Mouse (Mus musculus): ENCODE data around the gene Klk8. TPM values are rescaled to one million over a fixed set of nuclear protein-coding genes. Genes with fewer than 3 reads are reported as not detected.

Klk8 gene
- polyA plus RNA-seq, 1 experiment from 2014 or later = 27.4 TPM

DNA sequence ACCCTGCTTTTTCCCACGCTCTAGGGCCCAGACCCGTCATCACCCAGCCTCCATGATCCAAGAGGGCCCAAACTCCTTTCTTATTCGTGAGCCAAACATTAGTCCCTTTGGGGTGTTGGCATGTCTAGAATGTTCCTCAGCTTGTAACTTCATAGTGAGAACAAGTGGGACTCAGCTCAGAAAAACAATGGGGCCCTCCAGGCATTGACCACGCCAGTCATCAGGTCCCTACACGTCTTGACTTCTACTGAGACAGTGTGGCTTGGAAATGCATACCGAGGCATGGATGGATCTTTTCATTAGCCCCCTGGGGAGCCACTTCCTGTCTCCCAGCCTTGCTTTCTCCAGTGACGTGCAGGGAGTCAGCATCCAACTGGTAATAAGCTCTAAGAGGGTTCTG lies 2.5 kb downstream of the Klk8 start:
- no peak overlapping the region for H3K9ac ChIP-seq (ENCODE audit: low read depth, low read length)
- ATAC-seq (ENCODE audit: low read depth) (no peak), DNase-seq (ENCODE audit: low spot score) (no peak)
- H3K4me2 ChIP-seq (ENCODE audit: low read depth, low read length) = no peak overlapping the region
- H3K4me3 ChIP-seq (ENCODE audit: low read depth, low read length) = no peak overlapping the region
- no peaks in the 10 kb centered on the region for H3K4me1 ChIP-seq (ENCODE audit: control insufficient read depth, insufficient read depth, low read length)
- no peaks in the 10 kb centered on the region for H3K9me3 ChIP-seq (ENCODE audit: control insufficient read depth, low read length)
- peaks cover 16% of the 10 kb centered on the region for H3K27me3 ChIP-seq (replicated peaks; ENCODE audit: control insufficient read depth, insufficient read depth, low read length)
- no peak overlapping the region for H3K27ac ChIP-seq (replicated peaks; ENCODE audit: low read depth, low read length)
- H3K36me3 ChIP-seq (ENCODE audit: control insufficient read depth, insufficient read depth, low read length) = no peaks in the 10 kb centered on the region
- 62% methylated on average over 7 of the region's 7 CpGs for WGBS

DNA sequence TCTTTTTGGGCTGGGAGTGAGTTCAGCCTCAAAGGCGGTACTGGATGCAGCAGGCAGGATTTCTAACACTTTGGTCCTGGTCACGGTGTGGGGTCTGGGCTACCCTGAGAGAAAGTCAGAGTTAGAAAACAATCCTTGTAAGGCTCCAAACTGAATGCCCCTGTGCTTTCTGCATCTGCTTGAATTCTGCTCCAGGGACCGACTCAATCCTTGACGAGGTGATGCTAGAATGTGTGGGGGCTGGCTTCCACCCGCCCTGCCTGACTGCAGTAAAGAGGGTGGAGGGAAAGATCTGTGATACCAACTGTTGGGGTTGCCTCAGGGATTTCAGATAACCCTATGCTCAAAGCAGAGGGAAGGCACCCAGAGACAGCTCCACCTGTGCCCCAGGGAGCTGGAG lies 13.6 kb downstream of the Klk8 start, which contains the start of gene Klk7:
Klk7 (plus strand) TSS at position 301 of the 400 bp plus-strand sequence.
- Histone ChIP-seq H3K27me3 (replicated peaks; ENCODE audit: control insufficient read depth, insufficient read depth, low read length) (no peaks in the 10 kb centered on the region), H3K4me3 (ENCODE audit: low read depth, low read length) (no peak within 1 kb of the TSS), H3K4me1 (ENCODE audit: control insufficient read depth, insufficient read depth, low read length) (no peaks in the 10 kb centered on the region), H3K4me2 (ENCODE audit: low read depth, low read length) (no peak within 1 kb of the TSS), H3K9ac (ENCODE audit: low read depth, low read length) (no peak within 1 kb of the TSS), H3K27ac (replicated peaks; ENCODE audit: low read depth, low read length) (no peak within 1 kb of the TSS), H3K36me3 (ENCODE audit: control insufficient read depth, insufficient read depth, low read length) (no peaks in the 10 kb centered on the region), H3K9me3 (ENCODE audit: control insufficient read depth, low read length) (no peaks in the 10 kb centered on the region)
- ATAC-seq (ENCODE audit: low read depth) (no peak), DNase-seq (ENCODE audit: low spot score) (no peak)
- WGBS = 51% methylated on average over 4 of the region's 5 CpGs

DNA sequence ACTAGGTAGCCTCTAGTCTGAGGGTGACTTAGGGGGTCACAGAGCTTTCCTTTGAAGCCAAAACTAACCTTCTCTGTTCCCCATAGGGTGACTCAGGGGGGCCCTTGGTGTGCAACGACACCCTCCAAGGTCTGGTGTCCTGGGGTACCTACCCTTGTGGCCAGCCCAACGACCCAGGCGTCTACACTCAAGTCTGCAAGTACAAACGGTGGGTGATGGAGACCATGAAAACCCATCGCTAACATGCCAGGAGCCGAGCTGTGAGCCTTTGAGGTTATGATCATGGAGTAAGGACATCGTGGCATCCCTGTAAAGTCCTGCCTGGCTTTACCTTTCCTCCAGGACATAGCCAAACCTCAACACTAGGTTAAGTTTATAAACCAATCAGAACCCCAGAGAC lies 17.8 kb downstream of the Klk8 start:
- DNase-seq (ENCODE audit: low spot score) (no peak), ATAC-seq (ENCODE audit: low read depth) (no peak)
- Histone ChIP-seq H3K4me3 (ENCODE audit: low read depth, low read length) (no peak overlapping the region), H3K36me3 (ENCODE audit: control insufficient read depth, insufficient read depth, low read length) (no peaks in the 10 kb centered on the region), H3K27me3 (replicated peaks; ENCODE audit: control insufficient read depth, insufficient read depth, low read length) (no peaks in the 10 kb centered on the region), H3K27ac (replicated peaks; ENCODE audit: low read depth, low read length) (no peak overlapping the region), H3K4me2 (ENCODE audit: low read depth, low read length) (no peak overlapping the region), H3K9ac (ENCODE audit: low read depth, low read length) (no peak overlapping the region), H3K9me3 (ENCODE audit: control insufficient read depth, low read length) (no peaks in the 10 kb centered on the region), H3K4me1 (ENCODE audit: control insufficient read depth, insufficient read depth, low read length) (no peaks in the 10 kb centered on the region)
- 88% methylated on average over 7 of the region's 7 CpGs for WGBS

DNA sequence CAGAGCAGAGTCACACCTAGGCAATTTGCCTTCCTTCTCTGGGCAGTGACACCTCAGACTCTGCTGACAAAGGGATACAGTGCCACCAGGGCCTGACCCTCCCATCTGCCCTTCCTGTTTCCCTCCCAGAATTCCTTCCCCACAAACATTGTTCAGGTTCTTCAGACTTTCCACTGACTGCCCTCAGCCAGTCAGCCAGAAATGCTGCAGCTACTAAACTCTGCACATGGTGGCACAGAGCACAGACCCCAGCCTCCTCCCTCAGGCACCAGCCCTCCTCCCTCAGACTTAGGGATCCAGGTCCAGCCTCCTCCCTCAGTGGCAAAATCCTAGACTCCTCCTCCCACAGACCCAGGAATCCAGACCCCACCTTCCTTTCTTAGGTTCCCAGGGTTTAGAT lies 19.4 kb downstream of the Klk8 start:
- H3K27ac ChIP-seq (replicated peaks; ENCODE audit: low read depth, low read length) = no peak overlapping the region
- no peak for ATAC-seq (ENCODE audit: low read depth)

DNA sequence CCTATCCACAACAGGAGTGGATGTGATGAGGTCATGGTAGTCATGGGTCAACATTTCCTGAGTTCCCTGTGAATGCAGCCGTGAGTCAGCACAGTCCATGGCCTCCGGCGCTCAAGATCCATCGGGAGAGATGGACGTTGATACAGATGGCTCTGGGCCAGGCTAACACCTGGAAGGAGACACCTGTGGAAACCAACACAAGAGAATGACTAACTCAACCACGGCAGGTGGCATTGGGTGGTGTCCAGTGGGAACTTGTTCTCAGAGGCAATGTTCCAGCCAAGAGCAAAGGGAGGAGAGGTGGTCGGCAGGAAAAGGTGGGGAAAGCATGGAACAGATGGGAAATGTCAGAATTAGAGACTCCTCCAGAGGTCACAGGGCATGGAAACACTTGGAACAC lies 24.2 kb downstream of the Klk8 start:
- H3K27me3 ChIP-seq (replicated peaks; ENCODE audit: control insufficient read depth, insufficient read depth, low read length) = no peaks in the 10 kb centered on the region
- H3K27ac ChIP-seq (replicated peaks; ENCODE audit: low read depth, low read length) = no peak overlapping the region
- no peaks in the 10 kb centered on the region for H3K36me3 ChIP-seq (ENCODE audit: control insufficient read depth, insufficient read depth, low read length)
- H3K4me2 ChIP-seq (ENCODE audit: low read depth, low read length) = no peak overlapping the region
- ATAC-seq (ENCODE audit: low read depth) (no peak), DNase-seq (ENCODE audit: low spot score) (no peak)
- H3K4me1 ChIP-seq (ENCODE audit: control insufficient read depth, insufficient read depth, low read length) = no peaks in the 10 kb centered on the region
- H3K9me3 ChIP-seq (ENCODE audit: control insufficient read depth, low read length) = no peaks in the 10 kb centered on the region
- WGBS = 90% methylated on average over 7 of the region's 7 CpGs
- H3K9ac ChIP-seq (ENCODE audit: low read depth, low read length) = no peak overlapping the region
- no peak overlapping the region for H3K4me3 ChIP-seq (ENCODE audit: low read depth, low read length)

More for the DNA sequence above, 19.4 kb downstream of the Klk8 start:
- H3K36me3 ChIP-seq (ENCODE audit: control insufficient read depth, insufficient read depth, low read length) = no peaks in the 10 kb centered on the region
- H3K27me3 ChIP-seq (replicated peaks; ENCODE audit: control insufficient read depth, insufficient read depth, low read length) = no peaks in the 10 kb centered on the region
- H3K9me3 ChIP-seq (ENCODE audit: control insufficient read depth, low read length) = no peaks in the 10 kb centered on the region
- no peak overlapping the region for H3K4me2 ChIP-seq (ENCODE audit: low read depth, low read length)
- H3K9ac ChIP-seq (ENCODE audit: low read depth, low read length) = no peak overlapping the region
- no peak for DNase-seq (ENCODE audit: low spot score)
- H3K4me3 ChIP-seq (ENCODE audit: low read depth, low read length) = no peak overlapping the region
- no peaks in the 10 kb centered on the region for H3K4me1 ChIP-seq (ENCODE audit: control insufficient read depth, insufficient read depth, low read length)

DNA sequence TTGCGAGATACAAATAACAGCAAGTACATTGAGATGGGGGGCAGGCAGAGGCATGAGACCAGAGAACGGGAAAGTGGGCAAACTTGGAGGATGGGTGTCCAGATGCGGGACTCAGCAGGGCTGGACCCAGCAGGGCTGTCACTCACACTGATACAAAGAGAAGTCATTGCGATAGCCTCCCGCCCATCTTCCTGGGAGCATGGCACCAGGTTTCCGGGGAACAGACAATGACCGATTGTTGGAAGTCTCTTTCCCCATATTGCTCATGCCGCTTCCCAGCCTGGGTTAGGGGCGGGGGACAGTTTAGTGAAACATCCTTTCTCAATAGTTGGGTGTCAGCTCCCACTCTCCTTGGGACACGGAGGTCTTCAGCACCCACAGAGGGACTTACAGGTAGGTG lies 26.8 kb downstream of the Klk8 start, which contains the start of gene Klk6:
Klk6 (plus strand) TSS at position 301 of the 400 bp plus-strand sequence.
- 57% methylated on average over 10 of the region's 10 CpGs for WGBS
- ATAC-seq (ENCODE audit: low read depth) (no peak), DNase-seq (ENCODE audit: low spot score) (no peak)
- Histone ChIP-seq H3K36me3 (ENCODE audit: control insufficient read depth, insufficient read depth, low read length) (no peaks in the 10 kb centered on the region), H3K9ac (ENCODE audit: low read depth, low read length) (no peak within 1 kb of the TSS), H3K4me1 (ENCODE audit: control insufficient read depth, insufficient read depth, low read length) (no peaks in the 10 kb centered on the region), H3K27ac (replicated peaks; ENCODE audit: low read depth, low read length) (no peak within 1 kb of the TSS), H3K27me3 (replicated peaks; ENCODE audit: control insufficient read depth, insufficient read depth, low read length) (no peaks in the 10 kb centered on the region), H3K9me3 (ENCODE audit: control insufficient read depth, low read length) (no peaks in the 10 kb centered on the region), H3K4me2 (ENCODE audit: low read depth, low read length) (no peak within 1 kb of the TSS), H3K4me3 (ENCODE audit: low read depth, low read length) (no peak within 1 kb of the TSS)

DNA sequence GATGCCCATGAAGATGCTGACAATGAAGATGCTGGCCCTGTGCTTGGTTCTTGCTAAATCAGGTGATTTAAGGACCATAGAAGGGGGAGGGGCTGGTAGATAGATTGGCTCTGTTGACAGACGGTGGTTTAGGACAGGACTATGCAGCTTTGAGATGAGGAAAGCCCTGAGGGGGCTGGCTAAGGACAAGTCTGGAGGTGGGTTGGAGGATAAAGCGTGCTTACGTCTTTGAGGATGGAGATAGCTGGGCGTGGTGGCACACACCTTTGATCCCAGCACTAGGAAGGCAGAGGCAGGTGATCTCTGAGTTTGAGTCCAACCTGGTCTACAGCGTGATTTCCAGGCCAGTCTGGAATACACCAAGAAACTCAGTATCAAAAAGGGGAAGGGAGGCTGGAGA lies 28.7 kb downstream of the Klk8 start:
- WGBS = 85% methylated on average over 5 of the region's 5 CpGs
- H3K9ac ChIP-seq (ENCODE audit: low read depth, low read length) = no peak overlapping the region
- H3K4me3 ChIP-seq (ENCODE audit: low read depth, low read length) = no peak overlapping the region
- no peak overlapping the region for H3K27ac ChIP-seq (replicated peaks; ENCODE audit: low read depth, low read length)
- no peak overlapping the region for H3K4me2 ChIP-seq (ENCODE audit: low read depth, low read length)
- H3K4me1 ChIP-seq (ENCODE audit: control insufficient read depth, insufficient read depth, low read length) = no peaks in the 10 kb centered on the region
- ATAC-seq (ENCODE audit: low read depth) (no peak), DNase-seq (ENCODE audit: low spot score) (no peak)
- H3K9me3 ChIP-seq (ENCODE audit: control insufficient read depth, low read length) = no peaks in the 10 kb centered on the region
- no peaks in the 10 kb centered on the region for H3K36me3 ChIP-seq (ENCODE audit: control insufficient read depth, insufficient read depth, low read length)
- H3K27me3 ChIP-seq (replicated peaks; ENCODE audit: control insufficient read depth, insufficient read depth, low read length) = no peaks in the 10 kb centered on the region

DNA sequence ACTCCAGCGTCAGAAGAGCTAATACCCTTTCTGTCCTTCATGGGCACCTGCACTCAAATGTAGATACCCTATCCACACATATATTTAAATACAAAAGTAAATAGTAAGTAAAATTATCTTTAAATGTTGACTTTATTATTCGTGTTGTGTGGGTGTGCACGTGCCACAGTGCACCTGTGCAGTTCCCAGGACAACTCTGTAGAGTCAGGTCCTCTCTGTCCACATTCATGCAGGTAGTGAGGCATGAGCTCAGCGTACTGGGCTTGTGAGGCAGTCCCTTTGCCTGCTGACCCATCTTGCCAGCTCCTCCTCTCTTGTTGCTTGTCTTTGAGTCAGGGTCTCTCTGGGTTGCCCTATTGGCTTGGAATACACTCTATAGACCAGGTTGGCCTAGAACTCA lies 30.3 kb downstream of the Klk8 start:
- Histone ChIP-seq H3K4me2 (ENCODE audit: low read depth, low read length) (no peak overlapping the region), H3K4me1 (ENCODE audit: control insufficient read depth, insufficient read depth, low read length) (no peaks in the 10 kb centered on the region), H3K4me3 (ENCODE audit: low read depth, low read length) (no peak overlapping the region), H3K27me3 (replicated peaks; ENCODE audit: control insufficient read depth, insufficient read depth, low read length) (no peaks in the 10 kb centered on the region), H3K9ac (ENCODE audit: low read depth, low read length) (no peak overlapping the region), H3K9me3 (ENCODE audit: control insufficient read depth, low read length) (no peaks in the 10 kb centered on the region), H3K27ac (replicated peaks; ENCODE audit: low read depth, low read length) (no peak overlapping the region), H3K36me3 (ENCODE audit: control insufficient read depth, insufficient read depth, low read length) (no peaks in the 10 kb centered on the region)
- no peak for DNase-seq (ENCODE audit: low spot score)
- ATAC-seq (ENCODE audit: low read depth) = no peak
- 82% methylated on average over 4 of the region's 4 CpGs for WGBS

DNA sequence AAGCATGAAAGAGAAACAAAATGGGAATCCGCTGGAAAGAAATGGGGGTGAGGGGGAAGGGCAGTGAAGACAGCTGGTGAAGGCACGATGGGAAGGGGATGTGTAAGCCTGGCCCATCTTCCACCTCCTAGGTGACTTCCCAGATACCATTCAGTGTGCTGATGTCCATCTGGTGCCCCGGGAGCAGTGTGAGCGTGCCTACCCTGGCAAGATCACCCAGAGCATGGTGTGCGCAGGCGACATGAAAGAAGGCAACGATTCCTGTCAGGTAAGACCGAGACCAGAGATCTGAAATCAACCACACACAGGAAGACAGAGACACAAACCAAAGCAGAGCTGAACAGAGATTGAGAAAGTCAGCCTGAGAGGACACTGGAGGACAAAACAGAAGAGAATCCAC lies 31.6 kb downstream of the Klk8 start:
- Histone ChIP-seq H3K4me2 (ENCODE audit: low read depth, low read length) (no peak overlapping the region), H3K36me3 (ENCODE audit: control insufficient read depth, insufficient read depth, low read length) (no peaks in the 10 kb centered on the region), H3K4me1 (ENCODE audit: control insufficient read depth, insufficient read depth, low read length) (no peaks in the 10 kb centered on the region), H3K27ac (replicated peaks; ENCODE audit: low read depth, low read length) (no peak overlapping the region), H3K27me3 (replicated peaks; ENCODE audit: control insufficient read depth, insufficient read depth, low read length) (no peaks in the 10 kb centered on the region), H3K4me3 (ENCODE audit: low read depth, low read length) (no peak overlapping the region), H3K9ac (ENCODE audit: low read depth, low read length) (no peak overlapping the region), H3K9me3 (ENCODE audit: control insufficient read depth, low read length) (no peaks in the 10 kb centered on the region)
- ATAC-seq (ENCODE audit: low read depth) = no peak
- 85% methylated on average over 8 of the region's 8 CpGs for WGBS
- DNase-seq (ENCODE audit: low spot score) = no peak

Data from embryonic facial prominence, embryonic 14.5 days (tissue).